Mouse (Mus musculus): ENCODE data around the gene Tes3-ps. TPM values are rescaled to one million over a fixed set of nuclear protein-coding genes. Genes with fewer than 3 reads are reported as not detected.

Tes3-ps gene
- polyA plus RNA-seq (2014; fragmentation: Illumina TruSeq; extraction: RNeasy Lipid Tissue Mini Kit (QIAGEN cat#74804); ENCODE audit: low read depth, low replicate concordance) = 0.69 TPM

DNA sequence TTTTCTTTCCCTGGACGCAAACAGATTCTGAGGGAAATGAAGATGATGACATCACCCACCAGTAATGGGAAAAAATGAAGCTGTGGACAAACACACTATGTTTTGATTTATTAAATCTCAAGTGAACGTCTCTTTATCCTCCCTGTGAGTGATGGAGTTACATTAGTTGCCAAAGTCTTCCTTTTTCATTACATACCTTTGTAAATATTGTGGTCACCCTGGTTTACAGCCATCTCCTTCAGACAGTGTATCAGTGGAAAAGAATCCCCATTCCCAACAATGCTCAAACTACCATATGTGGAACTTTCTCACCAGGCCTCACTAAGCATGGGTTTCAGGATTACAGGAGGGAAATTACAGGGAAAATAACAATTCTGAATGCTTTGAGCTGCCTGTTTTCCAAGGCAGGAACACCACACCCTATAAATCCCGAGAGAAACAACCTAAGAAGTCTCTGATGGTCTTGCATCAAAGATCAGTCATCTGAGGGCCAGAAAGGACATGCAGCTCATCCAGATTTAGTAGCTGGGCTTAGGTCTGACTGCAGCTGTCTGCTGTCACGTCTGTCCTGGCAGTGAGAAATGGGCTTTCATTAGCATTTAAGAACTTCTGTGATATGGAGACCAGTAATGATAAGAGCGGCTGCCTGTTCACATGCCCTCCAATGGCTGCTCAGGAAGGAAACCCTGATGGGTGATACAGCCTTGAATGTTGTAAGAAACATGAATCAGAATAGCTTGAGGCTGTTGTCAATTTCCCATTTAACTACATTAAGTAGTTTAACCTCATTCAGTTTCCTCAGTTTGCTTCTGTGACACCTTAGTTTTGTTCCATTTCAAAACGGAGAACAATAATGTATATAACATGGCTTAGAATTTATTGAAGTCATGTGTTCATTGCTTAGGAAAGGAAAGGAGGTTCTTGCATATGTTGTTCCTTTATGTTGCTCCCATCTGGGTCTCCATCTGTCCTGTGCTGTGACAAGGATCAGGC is at the start of gene Tes3-ps:
TSS of gene Tes3-ps (plus strand) at position 943 of the 993 bp plus-strand sequence.

GRCm38 (mm10) chr13:49504510-49504909 is 11.4 kb downstream of the Tes3-ps start, which contains the start of gene Ecm2:
Gene Ecm2, plus strand, starts transcription at chr13:49504810.

GRCm38 (mm10) chr13:49544279-49544678 is 51.2 kb downstream of the Tes3-ps start, which contains the start of gene Aspn:
Gene Aspn, plus strand, starts transcription at chr13:49544443.

Other genes with a start within 250 kb of the Tes3-ps start
- 3.5 TPM for gene Susd3, start 244.6 kb upstream of the Tes3-ps start, polyA plus RNA-seq (2014; fragmentation: Illumina TruSeq; extraction: RNeasy Lipid Tissue Mini Kit (QIAGEN cat#74804); ENCODE audit: low read depth, low replicate concordance)
- gene Fgd3, start 173.0 kb upstream of the Tes3-ps start, polyA plus RNA-seq (2014; fragmentation: Illumina TruSeq; extraction: RNeasy Lipid Tissue Mini Kit (QIAGEN cat#74804); ENCODE audit: low read depth, low replicate concordance) = 1.1 TPM
- gene Bicd2, start 151.7 kb upstream of the Tes3-ps start, polyA plus RNA-seq (2014; fragmentation: Illumina TruSeq; extraction: RNeasy Lipid Tissue Mini Kit (QIAGEN cat#74804); ENCODE audit: low read depth, low replicate concordance) = 17.2 TPM
- 8.3 TPM for gene Ippk, start 72.1 kb upstream of the Tes3-ps start, polyA plus RNA-seq (2014; fragmentation: Illumina TruSeq; extraction: RNeasy Lipid Tissue Mini Kit (QIAGEN cat#74804); ENCODE audit: low read depth, low replicate concordance)
- gene Ecm2, start 11.5 kb downstream of the Tes3-ps start, polyA plus RNA-seq (2014; fragmentation: Illumina TruSeq; extraction: RNeasy Lipid Tissue Mini Kit (QIAGEN cat#74804); ENCODE audit: low read depth, low replicate concordance) = 15.8 TPM
- 20.7 TPM for gene Aspn, start 51.1 kb downstream of the Tes3-ps start, polyA plus RNA-seq (2014; fragmentation: Illumina TruSeq; extraction: RNeasy Lipid Tissue Mini Kit (QIAGEN cat#74804); ENCODE audit: low read depth, low replicate concordance)
- 17.9 TPM for gene Omd, start 89.1 kb downstream of the Tes3-ps start, polyA plus RNA-seq (2014; fragmentation: Illumina TruSeq; extraction: RNeasy Lipid Tissue Mini Kit (QIAGEN cat#74804); ENCODE audit: low read depth, low replicate concordance)
- 183 TPM for gene Ogn, start 114.7 kb downstream of the Tes3-ps start, polyA plus RNA-seq (2014; fragmentation: Illumina TruSeq; extraction: RNeasy Lipid Tissue Mini Kit (QIAGEN cat#74804); ENCODE audit: low read depth, low replicate concordance)
- gene Cenpp, start 159.5 kb downstream of the Tes3-ps start, polyA plus RNA-seq (2014; fragmentation: Illumina TruSeq; extraction: RNeasy Lipid Tissue Mini Kit (QIAGEN cat#74804); ENCODE audit: low read depth, low replicate concordance) = 2.6 TPM
- gene Nol8, start 159.8 kb downstream of the Tes3-ps start, polyA plus RNA-seq (2014; fragmentation: Illumina TruSeq; extraction: RNeasy Lipid Tissue Mini Kit (QIAGEN cat#74804); ENCODE audit: low read depth, low replicate concordance) = 38.7 TPM
- 38.8 TPM for gene Iars, start 188.8 kb downstream of the Tes3-ps start, polyA plus RNA-seq (2014; fragmentation: Illumina TruSeq; extraction: RNeasy Lipid Tissue Mini Kit (QIAGEN cat#74804); ENCODE audit: low read depth, low replicate concordance)